Mouse (Mus musculus): ENCODE measurements around the gene Tex2. TPM values are rescaled to one million over a fixed set of nuclear protein-coding genes. Genes with fewer than 3 reads are reported as not detected.

Gene Tex2
- total RNA-seq, 2 experiments from 2014 or later = 18.9 to 41.8 TPM

- no peak for ATAC-seq (replicated peaks; ENCODE audit: low FRiP score, poor library complexity, severe bottlenecking)
These were observed 56.5 kb downstream of the Tex2 start for GRCm38 (mm10) chr11:106556689-106557088.

GRCm38 (mm10) chr11:106555805-106556615, 57.2 kb downstream of the Tex2 start:
- no peak for ATAC-seq (replicated peaks; ENCODE audit: low FRiP score, poor library complexity, severe bottlenecking)

GRCm38 (mm10) chr11:106550398-106550797, 62.8 kb downstream of the Tex2 start:
- ATAC-seq (replicated peaks; ENCODE audit: low FRiP score, poor library complexity, severe bottlenecking) = no peak

DNA sequence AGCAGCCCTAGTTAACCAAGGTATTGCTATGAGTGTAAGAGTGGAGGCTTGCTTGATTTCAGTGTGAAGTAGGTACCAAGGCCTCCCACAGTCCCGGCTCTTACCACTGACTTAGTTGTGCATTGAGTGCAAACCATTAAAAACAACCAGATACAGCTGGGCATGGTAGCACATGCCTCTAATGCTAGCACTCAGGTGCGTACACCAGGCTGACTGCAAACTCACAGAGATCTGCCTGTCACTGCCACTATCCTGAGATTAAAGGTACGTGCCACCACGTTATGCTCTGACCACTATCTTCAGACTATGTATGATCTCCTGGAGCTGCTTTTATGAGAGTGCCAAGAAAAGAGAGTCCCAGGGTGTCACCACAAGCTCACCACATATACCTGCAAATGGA, 67.1 kb downstream of the Tex2 start:
- ATAC-seq (replicated peaks; ENCODE audit: low FRiP score, poor library complexity, severe bottlenecking) = no peak

DNA sequence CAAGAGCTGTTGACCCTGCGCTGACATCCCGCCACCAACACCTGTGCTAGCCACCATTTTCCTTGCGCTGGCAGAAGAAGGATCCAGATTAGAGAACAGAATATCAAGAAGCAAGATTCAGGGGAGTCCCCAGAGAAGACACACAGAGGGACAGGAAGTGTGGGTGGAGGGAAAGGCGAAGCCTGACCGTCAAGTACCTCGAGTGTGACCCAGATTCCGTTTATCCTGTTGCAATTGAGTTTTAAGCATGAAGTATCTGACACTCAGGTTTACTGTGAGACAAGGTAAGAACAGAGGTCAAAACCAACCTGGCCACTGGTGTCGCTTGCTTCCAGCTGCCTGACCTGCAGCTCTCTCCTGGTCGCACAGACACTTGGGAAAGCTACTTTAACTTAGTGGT, 68.3 kb downstream of the Tex2 start:
- ATAC-seq (replicated peaks; ENCODE audit: low FRiP score, poor library complexity, severe bottlenecking) = no peak

DNA sequence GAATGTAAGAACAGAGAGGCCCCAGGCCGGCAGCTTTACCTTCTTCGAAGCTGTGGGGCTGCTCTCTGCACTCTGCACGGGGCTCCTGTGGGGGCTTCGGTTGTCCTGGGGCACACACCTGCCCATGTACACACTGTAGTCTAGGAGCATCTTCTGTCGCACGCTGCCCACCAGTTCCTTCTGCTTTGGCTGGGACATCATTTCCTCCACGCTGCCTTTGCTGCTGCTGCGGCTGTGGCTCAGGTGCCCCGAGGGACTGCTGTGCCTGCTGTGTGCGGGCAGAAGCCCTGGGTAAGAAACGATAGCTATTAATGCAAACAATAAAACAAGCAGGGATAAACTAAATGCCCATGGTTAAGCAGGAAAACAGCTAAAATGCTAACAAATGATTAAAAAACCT, 69.1 kb downstream of the Tex2 start:
- ATAC-seq (replicated peaks; ENCODE audit: low FRiP score, poor library complexity, severe bottlenecking) = no peak

GRCm38 (mm10) chr11:106543006-106543405, 70.2 kb downstream of the Tex2 start:
- ATAC-seq (replicated peaks; ENCODE audit: low FRiP score, poor library complexity, severe bottlenecking) = no peak

- ATAC-seq (replicated peaks; ENCODE audit: low FRiP score, poor library complexity, severe bottlenecking) = no peak
These were observed 70.8 kb downstream of the Tex2 start for GRCm38 (mm10) chr11:106542385-106542784.

- no peak for ATAC-seq (replicated peaks; ENCODE audit: low FRiP score, poor library complexity, severe bottlenecking)
These were observed 72.5 kb downstream of the Tex2 start for GRCm38 (mm10) chr11:106540506-106541268.

- ATAC-seq (replicated peaks; ENCODE audit: low FRiP score, poor library complexity, severe bottlenecking) = no peak
These were observed 76.8 kb downstream of the Tex2 start for GRCm38 (mm10) chr11:106536253-106536912.

- ATAC-seq (replicated peaks; ENCODE audit: low FRiP score, poor library complexity, severe bottlenecking) = no peak
These were observed 77.5 kb downstream of the Tex2 start for GRCm38 (mm10) chr11:106535660-106536252.

GRCm38 (mm10) chr11:106532248-106532790, 80.9 kb downstream of the Tex2 start:
- ATAC-seq (replicated peaks; ENCODE audit: low FRiP score, poor library complexity, severe bottlenecking) = no peak

DNA sequence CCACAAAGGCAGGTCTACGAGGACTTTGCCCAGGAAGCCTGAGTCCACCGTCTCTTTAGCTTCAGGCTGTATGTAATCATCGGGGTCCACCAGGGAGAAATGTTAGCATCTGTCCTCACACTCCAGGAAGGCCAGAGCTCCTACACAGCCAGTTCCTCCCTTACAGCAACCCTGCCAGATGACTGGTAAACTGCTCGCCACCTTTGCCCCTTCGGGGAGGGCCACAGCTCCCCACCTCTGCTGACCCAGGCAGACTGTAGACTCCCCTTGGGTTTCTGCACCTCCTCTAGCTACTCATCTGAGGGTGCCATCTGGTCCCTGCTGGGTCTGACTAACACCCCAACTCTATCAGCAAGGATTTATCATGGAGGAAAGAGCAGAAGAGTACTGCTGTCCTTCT, 83.4 kb downstream of the Tex2 start:
- no peak for ATAC-seq (replicated peaks; ENCODE audit: low FRiP score, poor library complexity, severe bottlenecking)

- no peak for ATAC-seq (replicated peaks; ENCODE audit: low FRiP score, poor library complexity, severe bottlenecking)
These were observed 84.1 kb downstream of the Tex2 start for GRCm38 (mm10) chr11:106529113-106529512.

- no peak for ATAC-seq (replicated peaks; ENCODE audit: low FRiP score, poor library complexity, severe bottlenecking)
These were observed 85.3 kb downstream of the Tex2 start for GRCm38 (mm10) chr11:106527926-106528325.

DNA sequence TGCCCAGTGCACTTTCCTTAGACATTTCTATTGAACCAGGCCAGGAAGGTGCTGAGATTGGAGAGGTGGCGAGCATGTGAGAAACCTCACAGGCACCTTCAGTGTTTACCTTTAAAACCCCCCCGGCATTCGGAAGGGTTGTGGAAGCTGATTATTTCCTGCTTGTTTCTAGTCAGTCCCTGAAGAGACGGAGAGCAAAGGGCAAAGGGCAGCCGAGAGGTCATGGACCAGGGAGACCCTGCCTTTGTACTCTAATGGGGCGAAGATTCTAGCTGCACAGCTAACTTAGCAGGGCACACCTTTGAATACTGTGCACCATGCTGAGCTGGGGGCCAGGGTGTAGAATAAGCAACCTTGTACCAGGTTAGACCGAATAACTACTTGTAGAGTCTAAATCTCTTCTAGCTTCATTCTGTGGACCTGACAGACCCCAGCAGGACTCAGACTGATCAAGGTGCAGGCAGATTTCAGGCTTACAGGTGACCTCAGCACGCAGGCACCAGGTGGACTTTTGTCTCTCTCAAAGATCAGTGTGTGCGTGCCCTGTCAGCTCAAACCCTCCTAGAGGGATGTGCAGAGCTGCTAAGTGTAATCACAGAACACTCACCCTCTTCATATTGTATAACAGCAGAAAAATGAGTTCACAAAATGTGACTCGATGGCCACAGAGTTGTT, 85.9 kb downstream of the Tex2 start:
- no peak for ATAC-seq (replicated peaks; ENCODE audit: low FRiP score, poor library complexity, severe bottlenecking)

DNA sequence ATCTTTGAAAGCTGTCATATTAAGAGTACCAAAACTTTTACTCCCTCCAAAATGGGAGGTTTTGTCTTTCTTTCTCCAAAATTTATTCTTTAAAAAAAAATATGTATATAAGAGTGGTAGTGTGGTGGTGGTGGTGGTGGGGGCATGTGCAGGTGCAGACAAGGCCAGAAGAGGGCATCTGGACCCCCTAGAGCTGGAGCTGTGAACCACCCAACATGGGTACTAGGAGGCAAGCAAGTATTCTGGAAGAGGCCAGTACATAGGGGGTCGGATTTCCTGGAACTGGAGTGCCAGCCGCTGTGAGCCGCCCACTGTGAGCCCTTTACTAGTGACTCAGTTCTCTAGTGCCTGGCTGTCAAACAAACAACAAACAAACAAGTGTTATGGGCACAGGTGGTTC, 90.7 kb downstream of the Tex2 start:
- ATAC-seq (replicated peaks; ENCODE audit: low FRiP score, poor library complexity, severe bottlenecking) = no peak

DNA sequence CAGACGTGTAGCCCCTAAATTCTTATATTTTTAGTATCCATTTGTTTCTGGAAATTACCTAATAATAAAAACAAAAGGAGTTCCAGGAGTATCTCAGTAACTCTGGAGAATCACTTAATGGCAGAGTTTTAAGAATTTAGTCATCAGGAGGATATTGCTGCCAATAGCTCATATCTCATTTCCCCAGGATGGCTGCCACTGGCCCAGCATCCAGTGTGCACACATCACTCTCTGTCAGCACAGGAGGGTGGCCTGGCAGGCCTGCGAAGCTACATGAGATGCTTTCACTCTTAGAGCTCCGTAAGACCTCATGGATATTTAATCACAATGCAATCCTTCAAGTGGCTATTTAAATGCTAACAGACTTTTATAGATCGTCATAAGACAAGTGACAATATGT, 91.6 kb downstream of the Tex2 start:
- ATAC-seq (replicated peaks; ENCODE audit: low FRiP score, poor library complexity, severe bottlenecking) = no peak

- no peak for ATAC-seq (replicated peaks; ENCODE audit: low FRiP score, poor library complexity, severe bottlenecking)
These were observed 92.8 kb downstream of the Tex2 start for GRCm38 (mm10) chr11:106520404-106520803.

GRCm38 (mm10) chr11:106519519-106519918, 93.7 kb downstream of the Tex2 start:
- ATAC-seq (replicated peaks; ENCODE audit: low FRiP score, poor library complexity, severe bottlenecking) = no peak

All from erythroid progenitor cell, adult 5-6 weeks (primary cell).